Mouse (Mus musculus): ENCODE data around the gene Psmd13.

Psmd13 gene

DNA sequence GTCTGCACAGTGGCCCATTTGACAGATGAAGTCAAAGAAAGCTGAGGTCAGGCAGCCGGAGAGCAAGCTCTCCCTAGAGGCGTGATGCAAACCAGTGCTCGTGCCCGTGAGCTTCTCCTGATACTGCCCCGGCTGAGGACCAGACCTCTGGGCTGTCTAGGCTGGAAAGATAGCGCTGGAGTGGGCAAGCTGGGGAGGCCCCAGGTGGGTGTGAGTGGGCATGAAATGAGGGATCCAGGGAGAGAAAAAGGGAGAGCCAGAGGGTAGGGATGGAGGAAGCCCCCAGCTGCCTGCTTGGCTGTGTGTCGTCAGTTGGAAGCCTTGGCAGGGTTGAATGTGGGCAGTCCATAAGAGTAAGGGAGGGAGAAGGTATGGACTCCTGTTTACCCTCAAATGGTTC lies 62.5 kb downstream of the Psmd13 start:
- no peak for DNase-seq (ENCODE audit: low spot score in 2 of 2)

DNA sequence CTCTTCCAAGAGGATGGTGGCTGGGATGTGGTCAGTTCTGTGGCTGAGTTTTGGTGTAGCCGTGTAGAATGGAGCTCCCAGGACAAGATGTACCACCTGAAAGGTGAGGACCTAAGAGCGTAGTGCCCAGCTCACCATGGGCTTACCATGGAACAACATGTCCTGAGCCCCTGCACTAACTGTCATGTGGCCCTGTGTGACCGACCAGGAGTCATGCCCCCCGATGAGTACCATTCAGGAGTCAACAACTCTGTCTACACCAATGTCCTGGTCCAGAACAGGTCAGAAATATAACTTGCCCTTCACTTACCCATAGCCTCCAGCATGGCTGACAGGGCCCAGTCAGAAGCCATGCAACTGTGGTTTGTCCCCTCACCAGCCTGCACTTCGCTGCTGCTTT lies 63.5 kb downstream of the Psmd13 start:
- no peak for DNase-seq (ENCODE audit: low spot score in 2 of 2)

DNA sequence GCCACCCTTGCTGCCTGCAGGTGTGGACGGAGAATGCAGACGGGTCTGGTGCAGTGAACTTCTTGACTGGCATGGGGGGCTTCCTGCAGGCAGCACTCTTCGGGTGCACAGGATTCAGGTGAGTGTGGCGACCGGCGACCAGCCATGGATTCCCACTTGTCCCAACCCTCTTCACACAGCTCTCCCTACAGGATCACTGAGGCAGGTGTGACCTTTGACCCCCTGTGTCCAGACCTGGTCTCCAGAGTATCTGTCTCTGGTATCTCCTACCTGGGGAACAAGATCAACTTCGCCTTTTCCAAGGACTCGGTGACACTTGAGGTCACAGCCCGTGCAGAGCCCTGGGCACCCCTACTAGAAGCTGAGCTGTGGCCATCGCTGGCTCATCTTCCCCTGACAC lies 64.5 kb downstream of the Psmd13 start:
- no peak for DNase-seq (ENCODE audit: low spot score in 2 of 2)

DNA sequence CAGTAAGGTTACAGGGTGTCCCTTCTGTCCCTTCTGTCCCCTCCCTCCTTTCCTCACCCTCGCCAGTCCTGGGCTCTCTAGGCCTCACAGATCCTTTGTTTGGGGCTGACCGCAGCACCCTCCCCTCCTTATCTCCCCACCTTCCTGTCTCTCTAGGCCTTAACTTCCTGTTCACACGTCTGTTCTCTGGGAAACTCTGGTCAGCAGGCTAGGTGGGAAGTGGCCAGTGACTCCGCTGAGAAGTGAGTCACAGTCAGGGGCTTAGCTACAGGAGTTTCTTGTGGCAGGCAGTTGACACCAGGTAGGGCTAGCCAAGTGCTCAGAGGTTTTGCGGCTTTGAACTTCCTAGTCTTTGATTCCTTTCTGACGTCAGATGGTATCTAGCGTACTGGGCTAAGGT lies 65.2 kb downstream of the Psmd13 start:
- DNase-seq (ENCODE audit: low spot score in 2 of 2) = no peak

DNA sequence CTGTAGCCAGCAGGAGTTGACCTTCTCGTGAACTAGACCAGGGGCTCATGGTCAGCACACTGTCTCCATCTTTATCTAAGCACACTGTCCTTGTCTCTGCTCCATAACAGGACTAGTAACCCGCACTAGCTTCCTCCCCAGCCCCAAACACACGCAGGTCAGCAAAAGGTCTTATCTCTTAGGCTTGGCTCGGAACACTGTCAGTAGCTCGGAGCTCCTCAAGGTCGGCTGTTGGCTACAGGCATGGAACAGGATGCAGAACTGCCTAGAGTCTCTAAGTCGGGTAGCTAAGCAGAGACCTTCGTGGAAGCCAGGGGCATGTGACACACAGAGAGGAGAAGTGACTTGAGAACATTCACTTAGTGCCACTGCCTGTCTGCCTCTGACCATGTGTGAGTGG lies 66.4 kb downstream of the Psmd13 start:
- no peak for DNase-seq (ENCODE audit: low spot score in 2 of 2)

Data from thymus, postnatal 10 days (tissue).